Mouse (Mus musculus) lung, embryonic 16.5 days (tissue): ENCODE results near the gene Csrp1. TPM values are rescaled to one million over a fixed set of nuclear protein-coding genes. Genes with fewer than 3 reads are reported as not detected.

Source experiments
- ATAC-seq: fragments of 200-750 bp; cut with Nextera tagmentation; 2 replicates; pipeline ENCODE4 v1.8.0; 2017; ENCODE audit warnings: low read depth, mild to moderate bottlenecking, moderate library complexity
- H3K27ac ChIP-seq: fragments of 300-500 bp; sonication (generic); 2 replicates; pipeline ENCODE4 v1.5.1; 2014; ENCODE audit warnings: mild to moderate bottlenecking, control low read depth, low read length
- H3K27me3 ChIP-seq: fragments of 300-500 bp; sonication (generic); 2 replicates; pipeline ENCODE4 v1.6.1; 2014; ENCODE audit warnings: low read depth, low read length, mixed read lengths; ENCODE audit not compliant: control insufficient read depth, insufficient read depth
- H3K36me3 ChIP-seq: fragments of 300-500 bp; sonication (generic); 2 replicates; pipeline ENCODE4 v1.6.1; 2014; ENCODE audit warnings: low read length; ENCODE audit not compliant: control insufficient read depth, insufficient read depth
- H3K4me1 ChIP-seq: fragments of 300-500 bp; sonication (generic); replicated peaks from 2 replicates; pipeline ENCODE4 v1.6.1; 2014; ENCODE audit warnings: low read length, mixed read lengths; ENCODE audit not compliant: control insufficient read depth, insufficient read depth
- H3K4me2 ChIP-seq: fragments of 300-500 bp; sonication (generic); 2 replicates; pipeline ENCODE4 v1.6.1; 2014; ENCODE audit warnings: low read depth, low read length, control low read depth
- H3K4me3 ChIP-seq: fragments of 300-500 bp; sonication (generic); 2 replicates; pipeline ENCODE4 v1.5.1; 2014; ENCODE audit warnings: mild to moderate bottlenecking, low read length, control low read depth
- H3K9ac ChIP-seq: fragments of 300-500 bp; sonication (generic); 2 replicates; pipeline ENCODE4 v1.6.1; 2014; ENCODE audit warnings: low read length, control low read depth
- H3K9me3 ChIP-seq: fragments of 300-500 bp; sonication (generic); 2 replicates; pipeline ENCODE4 v1.6.1; 2016; ENCODE audit warnings: low read length; ENCODE audit not compliant: control insufficient read depth
- WGBS: fragments of 180-500 bp; shearing (Covaris S2); extraction: QIAGEN DNeasy Blood & Tissue Kit; methylation state at CpG from one replicate; pipeline ENCODE4 v1.1.7; 2014; 5-methylcytosine and 5-hydroxymethylcytosine counted together
- polyA plus RNA-seq: library from polyadenylated mRNA; unstranded; fragments of >200 nt; fragmentation: Nextera tagmentation; extraction: Ambion mirVana; gene quantifications from 2 replicates; pipeline ENCODE4 v1.2.1, GENCODE M21; 2015

Gene Csrp1
- polyA plus RNA-seq, 1 experiment from 2014 or later: 268 TPM

DNA sequence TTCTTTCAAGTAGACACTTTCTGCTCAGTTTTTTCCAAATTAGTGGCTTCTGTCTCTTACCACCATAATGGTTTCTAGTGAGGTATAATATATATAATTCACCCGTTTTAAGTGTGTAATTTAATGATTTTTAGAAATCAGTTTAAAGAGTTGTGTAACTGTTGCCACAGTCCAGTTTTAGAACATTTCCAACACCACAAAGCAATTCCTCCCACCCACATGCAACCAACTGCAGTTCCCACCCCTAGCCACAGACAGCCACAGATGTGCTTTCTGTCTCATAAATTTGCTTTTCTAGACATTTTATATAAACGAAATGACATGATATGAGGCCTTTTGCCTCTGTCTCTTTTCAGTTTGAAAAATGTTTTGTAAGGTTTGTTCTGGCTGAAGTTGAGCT, 17.1 kb upstream of the Csrp1 start:
- ATAC-seq: no peak
- Histone ChIP-seq H3K27ac (no peak overlapping the region), H3K4me2 (no peak overlapping the region), H3K36me3 (no peaks in the 10 kb centered on the region), H3K27me3 (no peaks in the 10 kb centered on the region), H3K9ac (no peak overlapping the region), H3K9me3 (no peaks in the 10 kb centered on the region), H3K4me1 (peaks cover 9% of the 10 kb centered on the region), H3K4me3 (no peak overlapping the region)
- WGBS: 38% methylated on average over 2 of the region's 2 CpGs

DNA sequence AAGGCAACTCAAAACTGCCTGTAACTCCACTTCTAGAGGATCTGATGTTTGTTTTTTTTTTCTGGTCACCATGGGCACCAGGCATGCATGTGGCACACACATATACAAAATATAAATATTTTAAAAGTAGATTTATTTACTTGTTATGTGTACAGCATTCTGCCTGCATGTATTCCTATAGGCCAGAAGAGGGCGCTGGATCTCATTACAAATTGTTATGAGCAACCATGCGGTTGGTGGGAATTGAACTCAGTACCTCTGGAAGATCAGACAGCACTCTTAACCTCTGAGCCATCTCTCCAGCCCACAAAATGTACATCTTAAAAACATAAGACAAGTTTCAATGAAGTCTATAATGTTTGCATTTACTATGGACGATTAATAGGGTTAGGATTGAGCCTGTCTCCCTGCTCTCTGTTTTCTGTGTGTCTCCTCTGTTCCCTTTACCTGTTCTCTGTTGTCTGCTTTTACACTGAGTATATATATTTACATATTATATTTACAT, 15.5 kb upstream of the Csrp1 start:
- ATAC-seq: no peak
- H3K36me3 ChIP-seq: no peaks in the 10 kb centered on the region
- no peaks in the 10 kb centered on the region for H3K9me3 ChIP-seq
- no peak overlapping the region for H3K9ac ChIP-seq
- H3K27ac ChIP-seq: no peak overlapping the region
- peaks cover 3% of the 10 kb centered on the region; the same call in 1 of the 2 replicates for H3K4me1 ChIP-seq
- no peak overlapping the region for H3K4me3 ChIP-seq
- WGBS: 55% methylated on average over 3 of the region's 3 CpGs
- no peak overlapping the region for H3K4me2 ChIP-seq
- no peaks in the 10 kb centered on the region for H3K27me3 ChIP-seq

DNA sequence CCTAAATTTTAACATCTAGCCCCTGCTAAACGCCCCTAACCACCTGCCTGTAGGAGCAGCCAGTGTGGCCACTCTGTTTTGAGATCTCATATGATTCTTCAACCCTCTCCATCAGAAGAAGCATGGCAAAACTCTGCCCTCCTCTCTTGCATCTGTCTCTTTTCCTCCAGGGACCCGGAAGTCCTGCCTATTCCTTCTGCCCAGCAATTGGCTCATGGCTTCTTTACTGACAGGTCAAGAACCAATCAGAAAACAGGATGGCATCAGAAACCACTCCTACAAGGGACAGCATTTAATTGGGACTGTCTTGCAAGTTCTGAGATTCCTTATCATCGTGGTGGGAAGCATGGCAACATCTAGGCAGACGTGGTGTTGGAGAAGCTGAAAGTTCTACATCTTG, 11.5 kb upstream of the Csrp1 start:
- Histone ChIP-seq H3K4me3 (no peak overlapping the region; the same call in 1 of the 2 replicates), H3K4me2 (peak overlapping the region; percentile 17; the same call in 1 of the 2 replicates), H3K4me1 (no peaks in the 10 kb centered on the region), H3K36me3 (no peaks in the 10 kb centered on the region), H3K27ac (no peak overlapping the region), H3K27me3 (no peaks in the 10 kb centered on the region), H3K9ac (no peak overlapping the region), H3K9me3 (no peaks in the 10 kb centered on the region)
- WGBS: 43% methylated on average over 4 of the region's 4 CpGs
- no peak for ATAC-seq

DNA sequence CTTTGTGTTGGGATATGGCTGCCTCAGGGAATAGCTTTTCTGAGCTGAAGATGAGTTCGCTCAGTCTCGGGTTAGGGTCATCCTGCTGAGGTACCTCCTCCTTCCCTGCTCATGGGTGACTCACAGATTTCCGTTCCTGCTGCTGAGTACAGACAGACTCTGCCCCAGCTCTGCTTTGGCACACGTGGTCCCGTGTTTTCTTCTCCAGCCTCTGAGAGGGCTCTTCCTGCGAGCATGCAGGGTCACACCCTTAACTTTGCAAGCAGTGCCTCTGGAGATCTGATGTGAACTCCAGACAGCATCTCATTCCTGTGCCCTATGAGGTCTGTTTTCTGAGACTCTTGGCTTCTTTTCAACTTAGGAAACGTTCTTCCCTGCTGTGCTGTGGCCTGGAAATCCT, 8.7 kb upstream of the Csrp1 start:
- WGBS: 23% methylated on average over 7 of the region's 7 CpGs
- H3K9me3 ChIP-seq: no peaks in the 10 kb centered on the region
- peak; percentile 60; the same call in 1 of the 2 replicates for ATAC-seq
- H3K9ac ChIP-seq: no peak overlapping the region
- no peak overlapping the region for H3K4me3 ChIP-seq
- H3K4me2 ChIP-seq: no peak overlapping the region
- no peaks in the 10 kb centered on the region for H3K4me1 ChIP-seq
- no peaks in the 10 kb centered on the region for H3K36me3 ChIP-seq
- H3K27me3 ChIP-seq: no peaks in the 10 kb centered on the region
- H3K27ac ChIP-seq: no peak overlapping the region

DNA sequence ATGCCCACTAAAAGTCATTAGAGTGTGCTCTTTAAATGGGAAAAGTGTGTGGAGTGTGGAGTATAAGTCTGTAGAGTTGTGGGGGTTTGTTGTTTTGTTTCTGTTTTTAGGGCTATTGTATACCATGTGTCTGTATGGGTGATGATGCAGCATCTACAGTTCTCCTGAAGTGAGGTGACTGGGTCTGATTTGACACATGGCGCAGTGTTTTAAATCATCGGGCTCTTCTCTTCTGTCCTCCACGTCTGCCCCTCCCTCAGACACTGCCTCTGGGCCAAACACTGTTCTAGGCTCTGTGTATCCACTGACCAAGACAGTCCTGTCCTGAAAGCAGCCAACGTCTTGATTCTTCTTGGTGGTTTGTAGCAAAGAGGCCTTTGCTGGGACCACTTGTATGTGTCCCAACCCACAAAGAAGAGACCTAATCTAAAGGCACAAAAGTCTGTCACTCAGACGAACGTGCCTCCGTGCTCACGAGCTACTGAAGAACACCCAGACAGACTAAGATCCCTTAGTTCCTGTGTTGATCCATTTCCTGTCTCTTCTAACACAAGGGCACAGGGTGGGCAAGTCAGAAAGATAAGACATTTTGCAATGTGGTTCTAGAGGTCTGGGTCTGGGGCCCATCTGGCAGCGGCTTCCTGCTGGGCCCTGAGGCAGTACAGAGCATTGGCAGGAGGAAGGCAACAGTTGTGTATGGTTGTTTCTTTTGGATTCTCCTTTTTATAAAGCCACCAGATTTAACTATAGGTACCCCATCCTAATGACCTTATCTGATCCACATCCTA, 5.6 kb upstream of the Csrp1 start:
- Histone ChIP-seq H3K4me1 (no peaks in the 10 kb centered on the region), H3K27me3 (no peaks in the 10 kb centered on the region), H3K9ac (no peak overlapping the region), H3K4me3 (no peak overlapping the region), H3K9me3 (no peaks in the 10 kb centered on the region), H3K27ac (no peak overlapping the region), H3K36me3 (no peaks in the 10 kb centered on the region), H3K4me2 (no peak overlapping the region)
- no peak for ATAC-seq
- 63% methylated on average over 9 of the region's 9 CpGs for WGBS

DNA sequence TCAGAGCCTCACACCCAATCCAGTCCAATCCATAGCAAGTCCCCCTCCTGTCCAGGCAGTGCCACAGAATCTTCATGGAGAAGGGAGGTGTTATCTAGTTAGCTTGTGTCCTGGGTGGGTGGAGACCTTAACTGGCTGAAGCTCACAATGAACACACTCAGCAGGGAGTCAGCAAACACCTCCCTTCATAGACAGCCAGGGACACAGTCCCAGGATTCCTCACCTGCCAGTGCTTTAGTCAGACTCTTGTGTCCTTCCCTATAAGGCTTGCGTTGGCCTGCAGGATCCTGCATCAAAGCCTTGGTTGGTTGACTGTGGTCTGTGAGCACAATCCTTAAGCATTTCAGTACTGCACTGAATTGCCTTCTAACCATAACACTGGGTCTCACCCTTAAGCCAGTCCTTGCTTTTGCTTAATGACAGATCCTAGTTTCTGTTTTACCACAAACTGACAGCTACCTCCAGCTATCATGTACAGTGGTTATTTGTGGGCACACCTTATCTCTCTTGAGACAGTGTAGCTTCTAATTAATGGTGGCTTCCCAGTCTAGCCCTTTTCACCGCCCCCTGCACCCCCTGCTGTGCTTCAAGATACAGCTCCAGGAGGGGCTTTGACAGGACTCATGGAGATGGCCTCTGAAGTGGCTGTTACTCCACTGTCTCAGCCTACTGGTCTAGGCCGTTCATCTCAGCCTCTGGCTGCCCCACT, 4.8 kb upstream of the Csrp1 start:
- Histone ChIP-seq H3K4me1 (0 out of 2 replicates have a peak, but pooled peaks cover 3% of the 10 kb centered on the region), H3K36me3 (no peaks in the 10 kb centered on the region), H3K9ac (no peak overlapping the region), H3K4me2 (no peak overlapping the region), H3K4me3 (no peak overlapping the region), H3K9me3 (no peaks in the 10 kb centered on the region), H3K27me3 (no peaks in the 10 kb centered on the region), H3K27ac (no peak overlapping the region)
- ATAC-seq: no peak
- 61% methylated on average over 3 of the region's 3 CpGs for WGBS

DNA sequence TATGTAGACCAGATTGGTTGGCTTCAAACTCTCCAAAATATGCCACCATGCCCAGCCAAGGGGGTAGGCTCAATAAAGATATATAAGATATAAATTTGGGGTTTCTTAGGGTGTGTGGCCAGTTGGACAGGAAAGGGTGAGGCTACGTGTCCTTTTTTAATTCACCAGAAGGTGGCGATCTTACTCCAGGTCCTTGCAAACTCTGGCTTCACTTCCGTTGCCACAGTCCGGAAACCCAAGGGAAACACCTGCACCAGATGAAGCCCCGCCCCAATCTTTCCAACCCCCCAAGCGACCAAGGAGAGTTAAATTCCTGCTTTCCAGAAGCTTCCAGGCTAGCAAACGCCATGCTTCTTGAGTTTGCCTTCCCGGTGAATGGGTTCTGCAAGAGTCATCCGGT, 375 bp upstream of the Csrp1 start:
- WGBS: 15% methylated on average over 9 of the region's 9 CpGs
- H3K27ac ChIP-seq: no peak overlapping the region
- ATAC-seq: peak; percentile 69
- no peak overlapping the region for H3K4me3 ChIP-seq
- H3K36me3 ChIP-seq: no peaks in the 10 kb centered on the region
- 0 out of 2 replicates have a peak, but pooled peaks cover 5% of the 10 kb centered on the region for H3K4me1 ChIP-seq
- no peak overlapping the region for H3K9ac ChIP-seq
- H3K9me3 ChIP-seq: no peaks in the 10 kb centered on the region
- H3K27me3 ChIP-seq: no peaks in the 10 kb centered on the region
- H3K4me2 ChIP-seq: peak overlapping the region; percentile 7; the same call in 1 of the 2 replicates

DNA sequence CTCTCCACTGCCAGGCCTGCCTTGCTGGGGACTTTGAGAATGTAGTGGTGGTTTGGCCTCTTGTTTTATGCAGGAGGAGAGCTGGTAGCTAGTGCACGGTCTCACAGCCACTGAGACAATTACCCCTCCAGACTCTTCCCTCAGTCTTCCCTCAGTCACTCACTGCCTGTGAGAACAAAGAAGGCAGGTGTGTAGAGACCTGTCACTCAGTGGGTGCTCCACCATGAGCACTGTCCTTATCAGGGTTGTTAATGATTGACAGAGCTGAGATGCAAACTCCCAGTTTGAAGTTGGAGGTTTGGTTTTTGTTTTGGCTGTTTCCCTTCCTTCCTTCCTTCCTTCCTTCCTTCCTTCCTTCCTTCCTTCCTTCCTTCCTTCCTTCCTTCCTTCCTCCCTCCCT, 3.2 kb downstream of the Csrp1 start:
- H3K36me3 ChIP-seq: no peaks in the 10 kb centered on the region
- no peak overlapping the region for H3K4me3 ChIP-seq
- H3K9me3 ChIP-seq: no peaks in the 10 kb centered on the region
- no peak overlapping the region for H3K9ac ChIP-seq
- H3K27me3 ChIP-seq: no peaks in the 10 kb centered on the region
- no peak for ATAC-seq
- no peak overlapping the region for H3K4me2 ChIP-seq
- WGBS: 35% methylated on average over 1 of the region's 1 CpGs
- peaks cover 7% of the 10 kb centered on the region for H3K4me1 ChIP-seq
- no peak overlapping the region for H3K27ac ChIP-seq

DNA sequence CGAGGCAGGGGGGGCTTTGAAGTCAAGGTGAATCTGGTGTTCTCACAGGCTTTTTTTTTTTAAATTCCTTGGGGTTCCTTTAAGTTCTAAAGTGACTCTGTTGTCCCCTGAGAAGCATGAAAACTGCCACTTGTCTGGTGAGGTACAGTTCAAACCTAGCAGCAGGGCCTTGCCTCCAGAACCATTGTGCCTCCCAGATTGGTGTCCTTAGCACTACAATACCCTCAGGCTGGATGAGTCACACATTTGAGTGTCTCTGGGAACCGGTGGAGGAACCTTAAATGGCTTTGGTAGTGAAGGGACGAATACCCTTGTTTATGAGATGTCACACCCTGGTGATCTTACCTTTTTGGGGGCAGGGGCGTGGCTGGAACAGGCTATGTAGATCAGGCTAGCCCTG, 4.3 kb downstream of the Csrp1 start:
- Histone ChIP-seq H3K27ac (no peak overlapping the region), H3K9ac (no peak overlapping the region), H3K36me3 (no peaks in the 10 kb centered on the region), H3K4me3 (no peak overlapping the region), H3K9me3 (no peaks in the 10 kb centered on the region), H3K27me3 (no peaks in the 10 kb centered on the region), H3K4me1 (peaks cover 13% of the 10 kb centered on the region), H3K4me2 (no peak overlapping the region)
- ATAC-seq: no peak
- 70% methylated on average over 4 of the region's 4 CpGs for WGBS
